Mouse (Mus musculus): Measurements from ENCODE around the gene Crb2. TPM values are rescaled to one million over a fixed set of nuclear protein-coding genes. Genes with fewer than 3 reads are reported as not detected.

Gene Crb2
- 1 to 10 TPM in 1 of 4 experiments, under 1 TPM in 3; 0.20 to 1.1 (median 0.57) TPM for total RNA-seq (2022)

- DNase-seq, result no peak
Observed at GRCm38 (mm10) chr2:37776016-37776415, at the start of gene Crb2. Gene Crb2, plus strand, starts transcription at chr2:37776249.

GRCm38 (mm10) chr2:37731241-37731801 lies 44.7 kb upstream of the Crb2 start:
- DNase-seq, result peak; percentile 84

GRCm38 (mm10) chr2:37734979-37735806 lies 40.9 kb upstream of the Crb2 start:
- DNase-seq, result no peak

GRCm38 (mm10) chr2:37735807-37736188 lies 40.3 kb upstream of the Crb2 start:
- no peak for DNase-seq

GRCm38 (mm10) chr2:37741806-37742554 lies 34.1 kb upstream of the Crb2 start:
- no peak for DNase-seq

GRCm38 (mm10) chr2:37744773-37745395 lies 31.2 kb upstream of the Crb2 start:
- no peak for DNase-seq

- no peak for DNase-seq
Observed at GRCm38 (mm10) chr2:37746293-37747049, 29.6 kb upstream of the Crb2 start.

- DNase-seq, result no peak
Observed at GRCm38 (mm10) chr2:37747909-37748308, 28.1 kb upstream of the Crb2 start.

GRCm38 (mm10) chr2:37748442-37749066 lies 27.5 kb upstream of the Crb2 start:
- no peak for DNase-seq

- no peak for DNase-seq
Observed at GRCm38 (mm10) chr2:37749323-37749722, 26.7 kb upstream of the Crb2 start.

- no peak for DNase-seq
Observed at GRCm38 (mm10) chr2:37751114-37751513, 24.9 kb upstream of the Crb2 start.

- DNase-seq, result no peak
Observed at GRCm38 (mm10) chr2:37756220-37756930, 19.7 kb upstream of the Crb2 start.

GRCm38 (mm10) chr2:37757016-37757415 lies 19.0 kb upstream of the Crb2 start:
- DNase-seq, result no peak

- no peak for DNase-seq
Observed at GRCm38 (mm10) chr2:37757784-37758183, 18.3 kb upstream of the Crb2 start.

- DNase-seq, result no peak
Observed at GRCm38 (mm10) chr2:37758343-37759015, 17.6 kb upstream of the Crb2 start.

GRCm38 (mm10) chr2:37760633-37761032 lies 15.4 kb upstream of the Crb2 start:
- no peak for DNase-seq

- DNase-seq, result no peak
Observed at GRCm38 (mm10) chr2:37763638-37764037, 12.4 kb upstream of the Crb2 start.

GRCm38 (mm10) chr2:37764514-37764913 lies 11.5 kb upstream of the Crb2 start:
- no peak for DNase-seq

- DNase-seq, result no peak
Observed at GRCm38 (mm10) chr2:37765082-37765483, 11.0 kb upstream of the Crb2 start.

- DNase-seq, result no peak
Observed at GRCm38 (mm10) chr2:37766027-37766761, 9.9 kb upstream of the Crb2 start.
